In the genomic region with DNA sequence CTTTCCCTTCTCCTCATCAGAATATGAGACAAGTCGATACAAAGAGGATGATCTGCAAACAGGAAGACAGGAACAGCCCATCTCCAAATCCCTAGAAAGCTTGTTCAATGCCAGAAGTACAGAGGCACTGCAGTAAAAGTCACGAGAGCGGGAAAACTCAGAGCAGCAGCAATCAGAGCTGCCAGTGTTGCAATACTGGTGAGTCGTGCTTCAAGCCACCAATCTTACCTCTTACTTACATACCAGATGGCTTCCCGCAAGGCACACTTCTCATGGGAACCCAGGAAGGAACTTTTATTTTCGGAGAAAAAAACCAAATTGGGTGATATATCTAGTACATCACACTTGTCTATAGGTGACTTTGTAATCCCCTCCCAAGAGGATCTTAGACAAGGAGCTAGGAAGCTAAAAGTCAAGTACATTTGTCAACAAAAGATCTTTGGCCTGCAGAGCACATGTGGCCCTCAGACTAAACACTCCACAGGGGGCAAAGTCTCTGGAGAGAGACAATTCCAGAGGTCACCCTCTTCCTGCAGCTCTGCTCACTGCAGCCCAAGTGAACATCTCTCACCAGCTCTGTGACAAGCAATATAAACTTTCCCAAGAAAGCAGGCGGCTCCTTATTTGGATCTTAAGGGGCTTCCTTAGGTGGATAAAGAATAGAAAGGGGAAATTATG, we compare ENCODE assay signal across 14 mouse cellular contexts. TPM values are rescaled to one million over a fixed set of nuclear protein-coding genes. Genes with fewer than 3 reads are reported as not detected.
DNase-seq lines count a peak whose midpoint lies in the region; TF ChIP-seq lines count a peak whose summit lies in the region.
"Had no signal": no experiment of that assay in that cellular context is flagged by ENCODE, and none has a peak within 500 bp of the region (broad histone marks: within the 10 kb centered on the region; RNA-seq: fewer than 3 reads in every experiment).

No protein-coding gene starts in this region.

- H3K4me1 ChIP-seq in forebrain, embryonic 10.5 days = peaks cover 71% of the 10 kb centered on the region

- no peaks in the 10 kb centered on the region for H3K9me3 ChIP-seq in forebrain, embryonic 10.5 days
- H3K9me3 ChIP-seq: heart, embryonic 10.5 days; megakaryocyte, embryonic 14.5 days; neural tube, embryonic 15.5 days had no signal

- no peak overlapping the region for H3K4me3 ChIP-seq in layer of hippocampus, adult 2 months
- H3K4me3 ChIP-seq in forebrain, embryonic 10.5 days = no peak overlapping the region
- H3K4me3 ChIP-seq: heart, embryonic 10.5 days; megakaryocyte, embryonic 14.5 days; neural tube, embryonic 15.5 days had no signal

- no peak for DNase-seq in layer of hippocampus, adult 2 months (ENCODE audit: low spot score in 2 of 2)
- no peak for DNase-seq in layer of hippocampus, adult 18-20 months (ENCODE audit: low spot score in 2 of 2)
- peak; percentile 67 for DNase-seq in adipocyte (ENCODE audit: low spot score)
- DNase-seq in kidney, postnatal 36 days = peak; percentile 55 to 69
- peak; percentile 28 for DNase-seq in lung, postnatal 36 days
- no peak for DNase-seq in adrenal gland, adult 2 months
- no peak for DNase-seq in forebrain, embryonic 10.5 days (ENCODE audit: extremely low spot score, low spot score)
- DNase-seq: cerebellum, adult 18-20 months; left cerebral cortex, postnatal 4 days; spleen, adult 18-20 months had no signal

- H3K27ac ChIP-seq in layer of hippocampus, adult 2 months = no peak overlapping the region
- no peak overlapping the region for H3K27ac ChIP-seq in forebrain, embryonic 10.5 days
- H3K27ac ChIP-seq: neural tube, embryonic 15.5 days had no signal

- no peaks in the 10 kb centered on the region for H3K27me3 ChIP-seq in forebrain, embryonic 10.5 days (ENCODE audit: poor library complexity, severe bottlenecking)
- H3K27me3 ChIP-seq: CH12.LX; neural tube, embryonic 15.5 days had no signal

- 81% methylated on average over 7 of the region's 7 CpGs for WGBS in forebrain, embryonic 10.5 days

- no peaks in the 10 kb centered on the region for H3K36me3 ChIP-seq in forebrain, embryonic 10.5 days (replicated peaks)
- H3K36me3 ChIP-seq: heart, embryonic 10.5 days; neural tube, embryonic 15.5 days had no signal

- TF ChIP-seq CTCF in layer of hippocampus, adult 2 months (conservative IDR thresholded peaks at IDR 0.05) = 0 out of 2 replicates have a peak, but pooled peaks have one; percentile 6

RNA-seq across cellular contexts. Expression of a gene that starts 6.1 kb away (rescaled TPM):
- 100 to 1,000 TPM; 321 to 333 TPM for total RNA-seq in layer of hippocampus, adult 2 months (2021)
- total RNA-seq in layer of hippocampus, adult 18-20 months (2021) = 100 to 1,000 TPM; 283 to 296 TPM
- total RNA-seq in adrenal gland, adult 2 months (2021) = 10 to 100 TPM; 44.5 to 62.9 TPM
- polyA plus RNA-seq in adrenal gland, adult 2 months (2012; rRNA removed) = 32.9 and 37.0 TPM in 2 replicates
- 22.7 and 29.2 TPM in 2 replicates for polyA plus RNA-seq in forebrain, embryonic 10.5 days (2016; fragmentation: Nextera tagmentation; extraction: Ambion mirVana)

Comparison
In these comparisons a context has a peak if more than half of its experiments do, and no peak if none do; other contexts are left out.
1. DNase-seq: peak in adipocyte (single experiment), kidney, postnatal 36 days (2 of 2) and lung, postnatal 36 days (single experiment); none in layer of hippocampus, adult 2 months (0 of 2), layer of hippocampus, adult 18-20 months (0 of 2), adrenal gland, adult 2 months (single experiment) and forebrain, embryonic 10.5 days (single experiment).
2. RNA of a gene that starts 6.1 kb away (total RNA-seq): 321 to 333 TPM in layer of hippocampus, adult 2 months and 283 to 296 TPM in layer of hippocampus, adult 18-20 months; 44.5 to 62.9 TPM in adrenal gland, adult 2 months; every median in the first group is over 4 times any median in the second.